22 mouse cellular contexts compared by ENCODE assay signal in the genomic region with DNA sequence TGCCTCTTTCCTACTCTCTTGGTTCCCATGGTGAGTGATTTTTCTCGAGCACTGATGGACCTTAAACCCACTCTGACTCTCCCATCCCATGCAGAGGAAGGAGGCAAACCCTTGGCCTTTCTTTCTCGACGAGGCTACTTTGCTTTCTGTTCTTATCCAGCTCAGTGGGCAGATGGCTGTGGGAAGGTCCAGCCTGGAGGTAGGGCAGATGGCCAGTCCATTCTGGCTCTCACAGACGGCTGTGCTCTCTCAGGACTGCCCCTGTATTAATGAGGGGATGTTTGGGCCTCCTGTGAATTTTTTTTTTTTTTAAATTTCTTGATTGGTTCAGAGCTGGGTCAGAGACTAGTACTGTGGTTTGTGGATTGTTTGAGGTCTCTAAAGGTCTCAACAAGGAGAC. TPM values are rescaled to one million over a fixed set of nuclear protein-coding genes. Genes with fewer than 3 reads are reported as not detected.
DNase-seq lines count a peak whose midpoint lies in the region; ATAC-seq and TF ChIP-seq lines count a peak whose summit lies in the region.
"Had no signal": no experiment of that assay in that cellular context is flagged by ENCODE, and none has a peak within 500 bp of the region (broad histone marks: within the 10 kb centered on the region; RNA-seq: fewer than 3 reads in every experiment).

No protein-coding gene starts in this region.

- ATAC-seq in cerebellum, adult (ENCODE audit: insufficient number of reproducible peaks, low FRiP score, low TSS enrichment): no peak
- ATAC-seq in hindbrain, postnatal 0 days: 0 out of 2 replicates have a peak, but pooled peaks have one; percentile 32
- ATAC-seq in hindbrain, embryonic 16.5 days: no peak
- ATAC-seq in midbrain, postnatal 0 days (ENCODE audit: low FRiP score): no peak
- ATAC-seq in midbrain, embryonic 16.5 days: no peak
- ATAC-seq: forebrain, embryonic 16.5 days; intestine, embryonic 16.5 days had no signal

- no peaks in the 10 kb centered on the region for H3K36me3 ChIP-seq in hindbrain, postnatal 0 days (ENCODE audit: insufficient read depth, low read length)
- no peaks in the 10 kb centered on the region for H3K36me3 ChIP-seq in hindbrain, embryonic 16.5 days (ENCODE audit: control insufficient read depth, insufficient read depth, low read length)
- no peaks in the 10 kb centered on the region for H3K36me3 ChIP-seq in midbrain, postnatal 0 days (ENCODE audit: insufficient read depth, low read length)
- no peaks in the 10 kb centered on the region for H3K36me3 ChIP-seq in midbrain, embryonic 16.5 days (ENCODE audit: control insufficient read depth, insufficient read depth, low read length)
- H3K36me3 ChIP-seq: embryonic facial prominence, embryonic 12.5 days; heart, embryonic 15.5 days; hindbrain, embryonic 13.5 days had no signal

- H3K9me3 ChIP-seq in hindbrain, postnatal 0 days (ENCODE audit: low read length): no peaks in the 10 kb centered on the region
- H3K9me3 ChIP-seq in hindbrain, embryonic 16.5 days (ENCODE audit: control insufficient read depth, low read length): no peaks in the 10 kb centered on the region
- H3K9me3 ChIP-seq in midbrain, postnatal 0 days (ENCODE audit: low read length): no peaks in the 10 kb centered on the region
- no peaks in the 10 kb centered on the region for H3K9me3 ChIP-seq in midbrain, embryonic 16.5 days (replicated peaks; ENCODE audit: control insufficient read depth, low read length, poor library complexity, severe bottlenecking)
- H3K9me3 ChIP-seq: embryonic facial prominence, embryonic 12.5 days; heart, embryonic 15.5 days; hindbrain, embryonic 13.5 days had no signal

- no peaks in the 10 kb centered on the region for H3K4me1 ChIP-seq in cerebellum, adult 2 months (ENCODE audit: control insufficient read depth, insufficient read depth, low read length)
- no peaks in the 10 kb centered on the region for H3K4me1 ChIP-seq in hindbrain, postnatal 0 days (ENCODE audit: insufficient read depth, low read length)
- H3K4me1 ChIP-seq in hindbrain, embryonic 16.5 days (ENCODE audit: control insufficient read depth, insufficient read depth, low read depth, low read length): no peaks in the 10 kb centered on the region
- no peaks in the 10 kb centered on the region for H3K4me1 ChIP-seq in midbrain, postnatal 0 days (ENCODE audit: insufficient read depth, low read length)
- peaks cover 3% of the 10 kb centered on the region; the same call in 1 of the 2 replicates for H3K4me1 ChIP-seq in midbrain, embryonic 16.5 days (ENCODE audit: control insufficient read depth, insufficient read depth, low read length)

- no peak overlapping the region for H3K4me2 ChIP-seq in hindbrain, postnatal 0 days (ENCODE audit: low read depth, low read length)
- H3K4me2 ChIP-seq in hindbrain, embryonic 16.5 days (ENCODE audit: low read length): no peak overlapping the region
- no peak overlapping the region for H3K4me2 ChIP-seq in midbrain, postnatal 0 days (ENCODE audit: low read depth, low read length, poor library complexity, severe bottlenecking)
- no peak overlapping the region for H3K4me2 ChIP-seq in midbrain, embryonic 16.5 days (ENCODE audit: low read length)
- H3K4me2 ChIP-seq: embryonic facial prominence, embryonic 12.5 days; heart, embryonic 11.5 days; heart, embryonic 15.5 days; hindbrain, embryonic 13.5 days had no signal

- TF ChIP-seq POLR2A in cerebellum, adult 2 months (IDR thresholded peaks at IDR 0.05; ENCODE audit: borderline replicate concordance, insufficient read depth, low read length): no peak

- no peak overlapping the region for H3K9ac ChIP-seq in hindbrain, postnatal 0 days (replicated peaks; ENCODE audit: low read length)
- no peak overlapping the region for H3K9ac ChIP-seq in hindbrain, embryonic 16.5 days (ENCODE audit: low read depth, low read length)
- H3K9ac ChIP-seq in midbrain, postnatal 0 days (replicated peaks; ENCODE audit: low read length, poor library complexity, severe bottlenecking): no peak overlapping the region
- H3K9ac ChIP-seq in midbrain, embryonic 16.5 days (ENCODE audit: low read depth, low read length): no peak overlapping the region
- H3K9ac ChIP-seq: embryonic facial prominence, embryonic 12.5 days; heart, embryonic 15.5 days; hindbrain, embryonic 13.5 days had no signal

- H3K27ac ChIP-seq in cerebellum, adult 2 months (ENCODE audit: insufficient read depth, low read length): no peak overlapping the region
- no peak overlapping the region for H3K27ac ChIP-seq in hindbrain, postnatal 0 days
- H3K27ac ChIP-seq in hindbrain, embryonic 16.5 days (ENCODE audit: low read depth, low read length): no peak overlapping the region
- no peak overlapping the region for H3K27ac ChIP-seq in midbrain, postnatal 0 days (ENCODE audit: low read depth, low read length)
- no peak overlapping the region for H3K27ac ChIP-seq in midbrain, embryonic 16.5 days (ENCODE audit: low read length)
- H3K27ac ChIP-seq: embryonic facial prominence, embryonic 12.5 days; heart, embryonic 15.5 days; hindbrain, embryonic 13.5 days had no signal

- TF ChIP-seq CTCF in cerebellum, adult 2 months (IDR thresholded peaks at IDR 0.05; ENCODE audit: borderline replicate concordance, insufficient read depth, low read depth, low read length): no peak
- TF ChIP-seq CTCF in hindbrain, postnatal 0 days (IDR thresholded peaks at IDR 0.05; ENCODE audit: low read depth): no peak
- TF ChIP-seq CTCF in midbrain, postnatal 0 days (IDR thresholded peaks at IDR 0.05): no peak

- H3K4me3 ChIP-seq in cerebellum, adult 2 months (replicated peaks; ENCODE audit: insufficient read depth, low read depth, low read length): no peak overlapping the region
- H3K4me3 ChIP-seq in hindbrain, postnatal 0 days (ENCODE audit: low read length): no peak overlapping the region
- no peak overlapping the region for H3K4me3 ChIP-seq in hindbrain, embryonic 16.5 days (ENCODE audit: low read length)
- no peak overlapping the region for H3K4me3 ChIP-seq in midbrain, postnatal 0 days (ENCODE audit: low read depth, low read length)
- H3K4me3 ChIP-seq in midbrain, embryonic 16.5 days (ENCODE audit: low read depth, low read length): no peak overlapping the region
- H3K4me3 ChIP-seq: embryonic facial prominence, embryonic 12.5 days; heart, embryonic 15.5 days; hindbrain, embryonic 13.5 days had no signal

- DNase-seq in cerebellum, adult 2 months: peak; percentile 14 to 22
- DNase-seq in hindbrain, postnatal 0 days (ENCODE audit: low spot score): no peak
- peak; percentile 28 for DNase-seq in midbrain, postnatal 0 days (ENCODE audit: low spot score)
- DNase-seq in embryo, embryonic 10 days (ENCODE audit: low spot score): no peak
- DNase-seq: adrenal gland, postnatal 10 days; gastrocnemius, postnatal 10 days; heart, adult 18-20 months; heart, postnatal 14 days had no signal

- H3K27me3 ChIP-seq in cerebellum, adult 2 months (ENCODE audit: control insufficient read depth, insufficient read depth, low read length): no peaks in the 10 kb centered on the region; the same call in 1 of the 2 replicates
- no peaks in the 10 kb centered on the region for H3K27me3 ChIP-seq in hindbrain, postnatal 0 days (ENCODE audit: insufficient read depth, low read length)
- H3K27me3 ChIP-seq in hindbrain, embryonic 16.5 days (replicated peaks; ENCODE audit: control insufficient read depth, insufficient read depth, low read length): peaks cover 9% of the 10 kb centered on the region; the same call in 1 of the 2 replicates
- H3K27me3 ChIP-seq in midbrain, postnatal 0 days (ENCODE audit: insufficient read depth, low read length): no peaks in the 10 kb centered on the region; the same call in 1 of the 2 replicates
- peaks cover 8% of the 10 kb centered on the region; the same call in 1 of the 2 replicates for H3K27me3 ChIP-seq in midbrain, embryonic 16.5 days (ENCODE audit: control insufficient read depth, insufficient read depth, low read depth, low read length)

- 11% methylated on average over 4 of the region's 4 CpGs for WGBS in cerebellum, adult 2 months
- 26% methylated on average over 4 of the region's 4 CpGs for WGBS in hindbrain, postnatal 0 days
- 25% methylated on average over 4 of the region's 4 CpGs for WGBS in hindbrain, embryonic 16.5 days
- 26% methylated on average over 4 of the region's 4 CpGs for WGBS in midbrain, postnatal 0 days
- 26% methylated on average over 4 of the region's 4 CpGs for WGBS in midbrain, embryonic 16.5 days

RNA-seq across cellular contexts. Expression of a gene that starts 5.1 kb away (rescaled TPM):
- 31.6 and 31.9 TPM in 2 replicates for polyA plus RNA-seq in cerebellum, adult 2 months (2012; rRNA removed)
- 66.4 and 67.1 TPM in 2 replicates for total RNA-seq in hindbrain, postnatal 0 days (2014; rRNA removed)
- 37.0 and 37.8 TPM in 2 replicates for polyA plus RNA-seq in hindbrain, postnatal 0 days (2015; fragmentation: Nextera tagmentation; extraction: Ambion mirVana)
- 36.0 and 38.2 TPM in 2 replicates for polyA plus RNA-seq in hindbrain, embryonic 16.5 days (2015; fragmentation: Nextera tagmentation; extraction: Ambion mirVana)
- total RNA-seq in midbrain, postnatal 0 days (2014; rRNA removed): 68.7 and 100 TPM in 2 replicates
- 55.3 and 56.9 TPM in 2 replicates for polyA plus RNA-seq in midbrain, postnatal 0 days (2015; fragmentation: Nextera tagmentation; extraction: Ambion mirVana)
- 30.3 and 40.1 TPM in 2 replicates for polyA plus RNA-seq in midbrain, embryonic 16.5 days (2015; fragmentation: Nextera tagmentation; extraction: Ambion mirVana)
- total RNA-seq: common myeloid progenitor, adult 5-6 weeks; heart, adult 18-20 months; heart, postnatal 14 days; hematopoietic stem cell, adult 5-6 weeks; MEL had no signal
- polyA plus RNA-seq: C2C12 had no signal

RNA-seq across cellular contexts. Expression of a gene that starts 59.6 kb away (rescaled TPM):
- polyA plus RNA-seq in cerebellum, adult 2 months (2012; rRNA removed): 49.4 and 71.8 TPM in 2 replicates
- total RNA-seq in hindbrain, postnatal 0 days (2014; rRNA removed): 49.6 and 57.2 TPM in 2 replicates
- 9.8 and 10.9 TPM in 2 replicates for polyA plus RNA-seq in hindbrain, postnatal 0 days (2015; fragmentation: Nextera tagmentation; extraction: Ambion mirVana)
- polyA plus RNA-seq in hindbrain, embryonic 16.5 days (2015; fragmentation: Nextera tagmentation; extraction: Ambion mirVana): 13.3 and 15.7 TPM in 2 replicates
- total RNA-seq in midbrain, postnatal 0 days (2014; rRNA removed): 2.7 and 6.6 TPM in 2 replicates
- 0.22 and 0.36 TPM in 2 replicates for polyA plus RNA-seq in midbrain, postnatal 0 days (2015; fragmentation: Nextera tagmentation; extraction: Ambion mirVana)
- polyA plus RNA-seq in midbrain, embryonic 16.5 days (2015; fragmentation: Nextera tagmentation; extraction: Ambion mirVana): 0.40 and 0.45 TPM in 2 replicates
- total RNA-seq: common myeloid progenitor, adult 5-6 weeks; gastrocnemius, postnatal 10 days; heart, adult 18-20 months; heart, postnatal 14 days; hematopoietic stem cell, adult 5-6 weeks; MEL had no signal
- polyA plus RNA-seq: C2C12; forebrain, embryonic 11.5 days; forebrain, embryonic 16.5 days; heart, embryonic 11.5 days; heart, embryonic 15.5 days; intestine, embryonic 16.5 days had no signal

Comparison
In these comparisons a context has a peak if more than half of its experiments do, and no peak if none do; other contexts are left out.
1. DNase-seq: peak in cerebellum, adult 2 months (2 of 2) and midbrain, postnatal 0 days (single experiment); none in hindbrain, postnatal 0 days (single experiment) and embryo, embryonic 10 days (single experiment).